Comparison of ENCODE assay signal across 9 mouse cellular contexts in the genomic region with DNA sequence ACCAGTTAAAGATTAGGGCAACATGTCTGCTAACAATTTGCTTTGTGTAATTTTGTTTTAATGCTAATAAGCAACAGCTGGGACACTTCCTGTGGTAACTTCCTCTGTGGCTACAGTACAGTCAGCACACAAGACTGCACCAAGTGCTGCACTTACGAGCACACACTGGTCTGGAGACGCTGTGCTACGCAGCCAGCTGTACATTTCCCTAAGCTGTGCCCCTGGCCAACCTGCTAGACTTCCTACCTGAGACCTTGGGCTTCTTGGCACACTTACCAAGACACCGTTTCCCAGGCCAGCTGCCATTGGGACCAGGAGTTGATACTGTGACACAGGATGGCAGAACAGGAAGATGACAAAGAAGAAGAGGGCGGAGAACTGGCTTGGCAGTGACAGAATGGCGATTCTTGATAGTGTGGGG.
A peak's percentile ranks its signal among the peaks of the same experiment; 100 is the strongest.
DNase-seq lines count a peak whose midpoint lies in the region; ATAC-seq lines count a peak whose summit lies in the region.
"Had no signal": no experiment of that assay in that cellular context is flagged by ENCODE, and none has a peak within 500 bp of the region (broad histone marks: within the 10 kb centered on the region; RNA-seq: fewer than 3 reads in every experiment).

No protein-coding gene starts in this region.

- no peak for ATAC-seq in embryonic facial prominence, embryonic 13.5 days (ENCODE audit: insufficient number of reproducible peaks, insufficient read depth, low FRiP score, low TSS enrichment, low read depth)
- peak; percentile 63 for ATAC-seq in megakaryocyte progenitor cell, adult 5-6 weeks (replicated peaks; ENCODE audit: poor library complexity)
- ATAC-seq in midbrain, embryonic 16.5 days, result no peak

- no peaks in the 10 kb centered on the region for H3K9me3 ChIP-seq in embryonic facial prominence, embryonic 13.5 days
- H3K9me3 ChIP-seq in midbrain, embryonic 16.5 days (replicated peaks; ENCODE audit: control insufficient read depth, low read length, poor library complexity, severe bottlenecking), result no peaks in the 10 kb centered on the region

- H3K27me3 ChIP-seq in embryonic facial prominence, embryonic 13.5 days, result peaks cover 25% of the 10 kb centered on the region
- no peaks in the 10 kb centered on the region for H3K27me3 ChIP-seq in midbrain, embryonic 16.5 days (ENCODE audit: control insufficient read depth, insufficient read depth, low read depth, low read length)

- H3K4me1 ChIP-seq in embryonic facial prominence, embryonic 13.5 days, result peaks cover 39% of the 10 kb centered on the region
- peaks cover 9% of the 10 kb centered on the region for H3K4me1 ChIP-seq in midbrain, embryonic 16.5 days (ENCODE audit: control insufficient read depth, insufficient read depth, low read length)

- H3K4me2 ChIP-seq in embryonic facial prominence, embryonic 13.5 days, result peak overlapping the region; percentile 35
- no peak overlapping the region for H3K4me2 ChIP-seq in midbrain, embryonic 16.5 days (ENCODE audit: low read length)

- intact Hi-C loops in heart, postnatal 14 days (cut with DNase I), result no loop called here

- no peak overlapping the region for H3K4me3 ChIP-seq in embryonic facial prominence, embryonic 13.5 days
- H3K4me3 ChIP-seq in midbrain, embryonic 16.5 days (ENCODE audit: low read depth, low read length), result no peak overlapping the region

- WGBS in embryonic facial prominence, embryonic 13.5 days, result 39% methylated on average over 6 of the region's 6 CpGs
- WGBS in midbrain, embryonic 16.5 days, result 82% methylated on average over 6 of the region's 6 CpGs

- peak; percentile 38 to 40 for DNase-seq in heart, adult 18-20 months
- DNase-seq in heart, postnatal 14 days, result no peak
- DNase-seq in 416B (ENCODE audit: low read depth), result peak; percentile 73
- no peak for DNase-seq in adrenal gland, postnatal 36 days
- DNase-seq in testis, postnatal 10 days (ENCODE audit: low spot score), result no peak
- DNase-seq: retina, postnatal 1 day had no signal

- H3K9ac ChIP-seq in embryonic facial prominence, embryonic 13.5 days, result no peak overlapping the region
- no peak overlapping the region for H3K9ac ChIP-seq in midbrain, embryonic 16.5 days (ENCODE audit: low read depth, low read length)

- no peaks in the 10 kb centered on the region for H3K36me3 ChIP-seq in embryonic facial prominence, embryonic 13.5 days
- H3K36me3 ChIP-seq in midbrain, embryonic 16.5 days (ENCODE audit: control insufficient read depth, insufficient read depth, low read length), result no peaks in the 10 kb centered on the region

- H3K27ac ChIP-seq in embryonic facial prominence, embryonic 13.5 days, result 0 out of 2 replicates have a peak overlapping the region, but pooled peaks have one; percentile 34
- no peak overlapping the region for H3K27ac ChIP-seq in midbrain, embryonic 16.5 days (ENCODE audit: low read length)

Comparison
In these comparisons a context has a peak if more than half of its experiments do, and no peak if none do; other contexts are left out.
1. DNase-seq: peak in heart, adult 18-20 months (2 of 2) and 416B (single experiment); none in heart, postnatal 14 days (0 of 2), adrenal gland, postnatal 36 days (0 of 2) and testis, postnatal 10 days (single experiment).